Mouse (Mus musculus): Measurements from ENCODE around the gene Clec5a. TPM values are rescaled to one million over a fixed set of nuclear protein-coding genes. Genes with fewer than 3 reads are reported as not detected.

Clec5a gene
- polyA plus RNA-seq, 1 experiment from 2014 or later = 0.64 TPM

Other genes with a start within 250 kb of the Clec5a start
- gene E330009J07Rik, start 149.7 kb downstream of the Clec5a start, polyA plus RNA-seq (2015; fragmentation: Nextera tagmentation; extraction: Ambion mirVana) = 12.8 and 16.7 TPM in 2 replicates
- gene Wee2, start 146.7 kb downstream of the Clec5a start, polyA plus RNA-seq (2015; fragmentation: Nextera tagmentation; extraction: Ambion mirVana) = 0.31 and 0.37 TPM in 2 replicates
- 90.2 and 90.6 TPM in 2 replicates for gene Ssbp1, start 114.5 kb downstream of the Clec5a start, polyA plus RNA-seq (2015; fragmentation: Nextera tagmentation; extraction: Ambion mirVana)
- gene Tas2r137, start 94.6 kb downstream of the Clec5a start, polyA plus RNA-seq (2015; fragmentation: Nextera tagmentation; extraction: Ambion mirVana) = not detected in 2 replicates
- not detected in 2 replicates for gene Tas2r108, start 92.3 kb downstream of the Clec5a start, polyA plus RNA-seq (2015; fragmentation: Nextera tagmentation; extraction: Ambion mirVana)
- gene Prss37, start 66.3 kb downstream of the Clec5a start, polyA plus RNA-seq (2015; fragmentation: Nextera tagmentation; extraction: Ambion mirVana) = not detected in 2 replicates
- gene Olfr461, start 30.8 kb downstream of the Clec5a start, polyA plus RNA-seq (2015; fragmentation: Nextera tagmentation; extraction: Ambion mirVana) = 0.21 TPM in 1 of 2 replicates, not detected in the other
- not detected in 2 replicates for gene Olfr460, start 16.3 kb downstream of the Clec5a start, polyA plus RNA-seq (2015; fragmentation: Nextera tagmentation; extraction: Ambion mirVana)
- gene Tas2r138, start 27.5 kb upstream of the Clec5a start, polyA plus RNA-seq (2015; fragmentation: Nextera tagmentation; extraction: Ambion mirVana) = not detected in 2 replicates
- gene Mgam, start 43.0 kb upstream of the Clec5a start, polyA plus RNA-seq (2015; fragmentation: Nextera tagmentation; extraction: Ambion mirVana) = 0.11 and 0.25 TPM in 2 replicates